Mouse (Mus musculus) midbrain, embryonic 13.5 days (tissue): Measurements from ENCODE around the gene Calml3. TPM values are rescaled to one million over a fixed set of nuclear protein-coding genes. Genes with fewer than 3 reads are reported as not detected.

ENCODE experiments used
- ATAC-seq: fragments of 200-750 bp; cut with Nextera tagmentation; 2 replicates; pipeline ENCODE4 v1.8.0; 2017; ENCODE audit warnings: mild to moderate bottlenecking, moderate TSS enrichment, moderate library complexity
- H3K27ac ChIP-seq: fragments of 300-500 bp; sonication (generic); 2 replicates; pipeline ENCODE4 v1.5.1; 2015; ENCODE audit warnings: inconsistent platforms, mild to moderate bottlenecking, moderate library complexity
- H3K27me3 ChIP-seq: fragments of 300-500 bp; sonication (generic); 2 replicates; pipeline ENCODE4 v1.6.1; 2015; ENCODE audit warnings: mild to moderate bottlenecking, inconsistent platforms
- H3K36me3 ChIP-seq: fragments of 300-500 bp; sonication (generic); 2 replicates; pipeline ENCODE4 v1.6.1; 2015; ENCODE audit warnings: mild to moderate bottlenecking, inconsistent platforms
- H3K4me1 ChIP-seq: fragments of 300-500 bp; sonication (generic); replicated peaks from 2 replicates; pipeline ENCODE4 v1.6.1; 2015; ENCODE audit warnings: inconsistent platforms
- H3K4me2 ChIP-seq: fragments of 300-500 bp; sonication (generic); replicated peaks from 2 replicates; pipeline ENCODE4 v1.6.1; 2015; ENCODE audit warnings: moderate library complexity, mild to moderate bottlenecking, inconsistent platforms
- H3K4me3 ChIP-seq: fragments of 300-500 bp; sonication (generic); replicated peaks from 2 replicates; pipeline ENCODE4 v1.5.1; 2015; ENCODE audit warnings: mild to moderate bottlenecking, inconsistent platforms
- H3K9ac ChIP-seq: fragments of 300-500 bp; sonication (generic); replicated peaks from 2 replicates; pipeline ENCODE4 v1.6.1; 2015; ENCODE audit warnings: mild to moderate bottlenecking, inconsistent platforms
- H3K9me3 ChIP-seq: fragments of 300-500 bp; sonication (generic); 2 replicates; pipeline ENCODE4 v1.6.1; 2016; ENCODE audit warnings: mild to moderate bottlenecking, inconsistent platforms
- WGBS: fragments of 180-500 bp; shearing (Covaris S2); methylation state at CpG from one replicate; pipeline ENCODE4 v1.1.7; 2015; 5-methylcytosine and 5-hydroxymethylcytosine counted together
- polyA plus RNA-seq: library from polyadenylated mRNA; unstranded; fragments of >200 nt; fragmentation: Nextera tagmentation; extraction: Ambion mirVana; gene quantifications from 2 replicates; pipeline ENCODE4 v1.2.1, GENCODE M21; 2015

Calml3 gene
- polyA plus RNA-seq, 1 experiment from 2014 or later = not detected

GRCm38 (mm10) chr13:3761131-3761530 lies 43.0 kb downstream of the Calml3 start:
- Histone ChIP-seq H3K27ac (no peak overlapping the region), H3K4me1 (no peaks in the 10 kb centered on the region), H3K27me3 (no peaks in the 10 kb centered on the region), H3K9ac (no peak overlapping the region), H3K9me3 (no peaks in the 10 kb centered on the region), H3K4me2 (no peak overlapping the region), H3K4me3 (no peak overlapping the region), H3K36me3 (no peaks in the 10 kb centered on the region)
- 80% methylated on average over 4 of the region's 4 CpGs for WGBS
- no peak for ATAC-seq

GRCm38 (mm10) chr13:3758347-3758746 lies 45.8 kb downstream of the Calml3 start:
- Histone ChIP-seq H3K4me1 (no peaks in the 10 kb centered on the region), H3K9ac (no peak overlapping the region), H3K27ac (no peak overlapping the region), H3K4me3 (no peak overlapping the region), H3K9me3 (no peaks in the 10 kb centered on the region), H3K4me2 (no peak overlapping the region), H3K36me3 (no peaks in the 10 kb centered on the region), H3K27me3 (no peaks in the 10 kb centered on the region)
- WGBS = 50% methylated on average over 2 of the region's 2 CpGs
- ATAC-seq = no peak

DNA sequence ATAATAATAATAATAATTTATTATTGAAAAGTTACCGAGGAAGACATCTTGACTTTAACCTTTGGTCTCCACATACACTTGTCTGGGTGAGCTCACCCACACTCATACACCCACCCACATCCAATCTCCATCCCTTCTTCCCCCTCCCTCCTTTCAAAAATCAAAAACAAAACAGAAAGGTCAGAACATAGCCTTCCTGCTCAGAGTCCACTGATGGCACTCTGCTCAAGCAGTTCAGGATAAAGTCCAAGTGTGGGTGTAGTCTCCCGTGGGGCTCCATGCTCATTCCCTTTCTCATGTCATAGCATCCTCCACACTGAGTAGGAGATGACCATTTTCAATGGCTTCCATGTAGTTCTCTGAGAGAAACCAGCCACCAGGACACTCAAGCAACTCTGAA lies 50.8 kb downstream of the Calml3 start:
- 95% methylated on average over 2 of the region's 2 CpGs for WGBS
- H3K9me3 ChIP-seq = no peaks in the 10 kb centered on the region
- ATAC-seq = no peak
- H3K4me3 ChIP-seq = no peak overlapping the region
- no peaks in the 10 kb centered on the region for H3K36me3 ChIP-seq
- H3K9ac ChIP-seq = no peak overlapping the region
- H3K27me3 ChIP-seq = no peaks in the 10 kb centered on the region
- H3K27ac ChIP-seq = no peak overlapping the region
- no peaks in the 10 kb centered on the region for H3K4me1 ChIP-seq
- H3K4me2 ChIP-seq = no peak overlapping the region

Other genes with a start within 250 kb of the Calml3 start
- gene Fam208b, start 193.2 kb downstream of the Calml3 start, polyA plus RNA-seq = 19.7 and 23.2 TPM in 2 replicates
- 12.6 and 16.2 TPM in 2 replicates for gene Asb13, start 170.3 kb downstream of the Calml3 start, polyA plus RNA-seq
- not detected in 2 replicates for gene Calm4, start 33.4 kb upstream of the Calml3 start, polyA plus RNA-seq
- not detected in 2 replicates for gene Calm5, start 49.9 kb upstream of the Calml3 start, polyA plus RNA-seq
- gene Net1, start 113.9 kb upstream of the Calml3 start, polyA plus RNA-seq = 14.5 and 14.6 TPM in 2 replicates
- gene Tubal3, start 114.0 kb upstream of the Calml3 start, polyA plus RNA-seq = not detected in 2 replicates
- not detected in 2 replicates for gene Ucn3, start 141.0 kb upstream of the Calml3 start, polyA plus RNA-seq
- 0.24 and 0.39 TPM in 2 replicates for gene Akr1c14, start 244.7 kb upstream of the Calml3 start, polyA plus RNA-seq